Mouse (Mus musculus): ENCODE measurements around the gene Mrnip. TPM values are rescaled to one million over a fixed set of nuclear protein-coding genes. Genes with fewer than 3 reads are reported as not detected.

The Mrnip gene
- polyA plus RNA-seq, 1 experiment from 2014 or later: 12.8 TPM

DNA sequence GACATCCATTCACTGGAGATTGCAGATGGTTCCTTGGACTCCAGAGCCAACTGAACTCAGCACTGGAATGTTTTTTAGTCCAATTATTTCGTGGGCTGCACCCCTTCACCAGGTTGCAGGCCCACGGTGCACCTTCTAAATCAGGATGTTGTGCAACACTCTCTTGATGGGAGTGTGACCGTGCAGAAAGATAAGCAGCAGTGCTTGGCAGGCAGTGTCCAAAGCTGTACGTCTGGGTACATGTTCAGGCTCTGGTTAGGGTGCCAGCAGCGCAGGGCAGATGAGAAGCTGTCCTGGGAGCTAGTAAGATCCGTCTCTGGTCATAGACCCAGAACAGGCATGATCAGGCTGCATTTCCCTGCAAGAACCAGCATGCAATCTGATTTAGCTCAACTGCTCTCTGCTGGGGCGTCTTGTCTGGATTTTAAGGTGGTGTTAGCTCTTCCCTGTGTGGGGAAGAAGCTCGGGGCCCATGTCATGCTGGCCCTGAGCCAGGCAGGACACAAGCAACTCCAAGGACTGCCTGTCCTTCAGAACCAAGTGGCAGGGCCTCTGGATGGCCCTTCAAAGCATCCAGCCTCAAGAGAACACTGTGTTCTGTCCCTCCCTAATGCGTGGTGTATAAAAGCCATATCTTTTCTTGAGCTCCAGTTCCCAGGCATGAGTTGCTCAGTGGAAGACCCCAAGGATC, 26.8 kb upstream of the Mrnip start:
- no peaks in the 10 kb centered on the region for H3K9me3 ChIP-seq
- no peaks in the 10 kb centered on the region for H3K27me3 ChIP-seq (replicated peaks)
- no peak; the same call in 1 of the 2 replicates for ATAC-seq (ENCODE audit: extremely low read depth, insufficient number of reproducible peaks, low FRiP score, low TSS enrichment)
- no peak overlapping the region for H3K4me3 ChIP-seq
- H3K36me3 ChIP-seq: peaks cover 90% of the 10 kb centered on the region
- WGBS: 39% methylated on average over 9 of the region's 9 CpGs
- no peak overlapping the region for H3K9ac ChIP-seq
- peaks cover 14% of the 10 kb centered on the region for H3K4me1 ChIP-seq
- H3K27ac ChIP-seq (replicated peaks): peak overlapping the region; percentile 68
- no peak overlapping the region for H3K4me2 ChIP-seq

DNA sequence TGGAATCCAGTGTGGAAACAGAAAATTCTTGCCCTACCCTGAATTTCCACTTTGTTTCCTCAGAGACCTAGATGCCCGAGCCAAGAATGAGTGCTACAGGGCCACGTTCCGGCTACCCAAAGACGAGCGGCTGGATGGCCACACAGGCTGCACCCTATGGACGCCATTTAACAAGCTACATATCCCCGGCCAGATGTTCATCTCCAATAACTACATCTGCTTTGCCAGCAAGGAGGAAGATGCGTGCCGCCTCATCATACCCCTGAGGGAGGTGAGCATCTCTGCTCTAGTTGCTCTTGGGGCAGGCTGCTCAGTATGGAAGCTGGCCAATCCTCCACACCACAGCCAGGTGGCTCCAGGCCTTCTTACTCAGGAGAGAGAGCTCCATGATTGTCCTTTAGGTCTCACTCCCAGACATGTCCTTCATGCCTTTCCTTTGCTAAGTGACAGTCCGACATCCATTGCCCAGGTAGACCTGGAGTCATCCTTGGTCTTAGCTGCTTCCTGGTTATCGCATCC, 26.2 kb upstream of the Mrnip start:
- 91% methylated on average over 11 of the region's 11 CpGs for WGBS
- no peak overlapping the region for H3K4me2 ChIP-seq
- ATAC-seq (ENCODE audit: extremely low read depth, insufficient number of reproducible peaks, low FRiP score, low TSS enrichment): no peak
- H3K9me3 ChIP-seq: no peaks in the 10 kb centered on the region
- H3K4me1 ChIP-seq: peaks cover 14% of the 10 kb centered on the region
- H3K27ac ChIP-seq (replicated peaks): peak overlapping the region; percentile 68
- no peaks in the 10 kb centered on the region for H3K27me3 ChIP-seq (replicated peaks)
- H3K9ac ChIP-seq: no peak overlapping the region
- H3K36me3 ChIP-seq: peaks cover 90% of the 10 kb centered on the region
- no peak overlapping the region for H3K4me3 ChIP-seq

DNA sequence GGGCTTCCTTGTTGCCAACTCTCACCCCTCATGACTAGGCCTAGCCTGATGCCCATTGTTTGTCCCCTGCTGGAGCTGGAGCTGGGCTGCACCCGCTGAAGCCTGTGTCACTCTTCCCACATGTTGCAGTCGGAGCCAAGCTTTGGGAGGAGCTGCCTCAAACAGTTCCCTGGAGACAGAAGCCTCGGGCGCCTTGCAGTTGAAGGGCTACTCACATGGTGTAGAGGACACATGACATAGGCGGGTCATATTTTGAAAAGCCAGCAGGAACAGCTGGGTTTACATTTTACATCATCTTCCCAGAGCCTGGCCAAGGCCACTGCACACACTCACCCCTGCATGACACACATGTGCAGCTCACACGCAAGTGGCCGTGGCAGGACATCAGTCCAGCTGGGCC, 25.0 kb upstream of the Mrnip start:
- 81% methylated on average over 7 of the region's 7 CpGs for WGBS
- Histone ChIP-seq H3K27ac (replicated peaks) (no peak overlapping the region), H3K4me2 (no peak overlapping the region), H3K4me3 (no peak overlapping the region), H3K27me3 (replicated peaks) (no peaks in the 10 kb centered on the region), H3K9ac (no peak overlapping the region), H3K36me3 (peaks cover 90% of the 10 kb centered on the region), H3K9me3 (no peaks in the 10 kb centered on the region), H3K4me1 (peaks cover 20% of the 10 kb centered on the region)
- ATAC-seq (ENCODE audit: extremely low read depth, insufficient number of reproducible peaks, low FRiP score, low TSS enrichment): no peak

GRCm38 (mm10) chr11:50149603-50150150, 24.6 kb upstream of the Mrnip start:
- Histone ChIP-seq H3K36me3 (peaks cover 92% of the 10 kb centered on the region), H3K9me3 (no peaks in the 10 kb centered on the region), H3K4me3 (no peak overlapping the region), H3K4me1 (peaks cover 23% of the 10 kb centered on the region), H3K9ac (no peak overlapping the region), H3K27ac (replicated peaks) (no peak overlapping the region), H3K4me2 (no peak overlapping the region), H3K27me3 (replicated peaks) (no peaks in the 10 kb centered on the region)
- 77% methylated on average over 9 of the region's 9 CpGs for WGBS
- no peak for ATAC-seq (ENCODE audit: extremely low read depth, insufficient number of reproducible peaks, low FRiP score, low TSS enrichment)

DNA sequence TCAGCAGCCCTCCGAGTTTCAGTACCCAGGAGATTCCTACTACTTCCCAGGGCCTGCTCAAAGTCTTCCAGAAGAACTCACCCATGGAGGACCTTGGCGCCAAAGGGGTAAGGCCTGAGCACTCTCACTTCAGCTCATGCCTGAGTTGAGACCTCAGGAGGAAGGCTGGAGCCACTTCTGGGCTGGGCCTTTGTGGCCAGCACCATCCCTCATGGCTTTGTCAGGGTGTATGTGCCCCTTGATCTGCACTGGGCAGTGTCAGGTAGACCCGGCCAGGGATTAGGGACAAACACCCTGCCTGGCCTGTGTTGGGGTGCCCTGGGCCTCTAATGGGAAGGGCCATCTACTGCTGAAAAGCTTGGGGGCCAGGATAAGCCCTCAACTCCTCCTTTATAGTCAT, 22.9 kb upstream of the Mrnip start:
- Histone ChIP-seq H3K27ac (replicated peaks) (no peak overlapping the region), H3K4me2 (no peak overlapping the region), H3K36me3 (peaks cover 92% of the 10 kb centered on the region), H3K4me1 (peaks cover 26% of the 10 kb centered on the region), H3K9ac (no peak overlapping the region), H3K9me3 (no peaks in the 10 kb centered on the region), H3K4me3 (no peak overlapping the region), H3K27me3 (replicated peaks) (no peaks in the 10 kb centered on the region)
- ATAC-seq (ENCODE audit: extremely low read depth, insufficient number of reproducible peaks, low FRiP score, low TSS enrichment): no peak
- 78% methylated on average over 3 of the region's 3 CpGs for WGBS

- Histone ChIP-seq H3K4me1 (0 out of 2 replicates have a peak, but pooled peaks cover 13% of the 10 kb centered on the region), H3K4me3 (no peak overlapping the region), H3K9me3 (no peaks in the 10 kb centered on the region), H3K27ac (replicated peaks) (no peak overlapping the region), H3K27me3 (replicated peaks) (no peaks in the 10 kb centered on the region), H3K9ac (no peak overlapping the region), H3K4me2 (no peak overlapping the region), H3K36me3 (peaks cover 100% of the 10 kb centered on the region)
- no peak for ATAC-seq (ENCODE audit: extremely low read depth, insufficient number of reproducible peaks, low FRiP score, low TSS enrichment)
- 74% methylated on average over 9 of the region's 9 CpGs for WGBS
Observed at GRCm38 (mm10) chr11:50154166-50154565, 20.1 kb upstream of the Mrnip start.

DNA sequence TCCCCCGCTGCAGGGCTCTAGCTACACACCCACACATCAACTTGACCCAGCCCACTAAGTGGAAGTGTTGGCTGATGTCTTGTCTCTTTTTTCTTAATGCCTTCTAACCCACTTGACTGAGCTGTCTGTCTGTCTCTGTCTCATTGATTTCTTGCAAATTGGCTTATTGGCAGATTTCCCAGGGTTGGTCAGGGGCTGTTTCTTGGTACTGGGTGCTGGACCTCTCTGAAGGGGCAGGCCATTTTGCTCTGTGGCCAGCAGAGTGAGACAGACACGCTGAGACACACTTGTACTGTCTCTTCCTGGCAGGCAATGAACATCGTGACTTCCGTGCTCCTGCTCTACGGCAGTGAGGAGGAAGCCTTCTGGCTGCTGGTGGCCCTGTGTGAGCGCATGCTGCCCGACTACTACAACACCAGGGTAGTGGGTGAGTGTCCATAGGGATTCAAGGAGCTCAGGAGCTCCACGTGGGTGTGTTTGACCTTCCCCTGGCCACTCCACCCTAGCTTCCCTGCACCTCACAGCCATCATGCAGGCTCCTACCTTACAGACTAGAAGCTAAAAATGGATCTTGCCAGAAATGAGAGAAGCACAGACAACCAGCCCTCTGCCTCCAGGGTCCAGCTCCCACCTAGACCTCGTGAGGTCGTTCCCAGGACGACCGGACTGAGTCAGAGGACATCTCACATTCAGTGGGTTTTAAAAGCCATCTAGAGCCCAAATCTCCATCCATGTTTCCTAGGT, 19.3 kb upstream of the Mrnip start:
- Histone ChIP-seq H3K4me3 (no peak overlapping the region), H3K27ac (replicated peaks) (no peak overlapping the region), H3K9ac (no peak overlapping the region), H3K4me1 (0 out of 2 replicates have a peak, but pooled peaks cover 13% of the 10 kb centered on the region), H3K27me3 (replicated peaks) (no peaks in the 10 kb centered on the region), H3K36me3 (peaks cover 100% of the 10 kb centered on the region), H3K9me3 (no peaks in the 10 kb centered on the region), H3K4me2 (no peak overlapping the region)
- WGBS: 72% methylated on average over 12 of the region's 12 CpGs
- no peak for ATAC-seq (ENCODE audit: extremely low read depth, insufficient number of reproducible peaks, low FRiP score, low TSS enrichment)

GRCm38 (mm10) chr11:50155785-50156184, 18.5 kb upstream of the Mrnip start:
- Histone ChIP-seq H3K36me3 (peaks cover 100% of the 10 kb centered on the region), H3K9me3 (no peaks in the 10 kb centered on the region), H3K4me2 (no peak overlapping the region), H3K27ac (replicated peaks) (no peak overlapping the region), H3K4me3 (no peak overlapping the region), H3K9ac (no peak overlapping the region), H3K27me3 (replicated peaks) (no peaks in the 10 kb centered on the region), H3K4me1 (0 out of 2 replicates have a peak, but pooled peaks cover 13% of the 10 kb centered on the region)
- no peak for ATAC-seq (ENCODE audit: extremely low read depth, insufficient number of reproducible peaks, low FRiP score, low TSS enrichment)
- 79% methylated on average over 2 of the region's 2 CpGs for WGBS

DNA sequence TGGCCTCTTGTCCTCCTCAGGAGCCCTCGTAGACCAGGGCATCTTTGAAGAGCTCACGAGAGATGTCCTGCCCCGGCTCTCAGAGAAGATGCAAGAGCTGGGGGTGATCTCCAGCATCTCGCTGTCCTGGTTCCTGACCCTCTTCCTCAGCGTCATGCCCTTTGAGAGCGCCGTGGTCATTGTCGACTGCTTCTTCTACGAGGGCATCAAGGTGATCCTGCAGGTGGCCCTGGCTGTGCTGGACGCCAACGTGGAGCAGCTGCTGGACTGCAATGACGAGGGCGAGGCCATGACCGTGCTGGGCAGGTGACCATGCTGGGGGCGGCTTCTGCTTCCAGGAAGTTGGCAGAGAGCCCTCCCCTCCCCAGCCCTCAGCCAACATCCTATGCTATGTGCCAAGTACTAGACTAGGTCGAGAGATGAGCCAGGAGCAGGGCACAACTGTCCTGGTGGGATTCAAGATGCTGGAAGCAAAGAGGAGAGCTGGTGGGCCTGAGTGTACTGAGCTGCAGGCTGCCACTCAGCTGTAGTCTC, 17.5 kb upstream of the Mrnip start:
- Histone ChIP-seq H3K9ac (no peak overlapping the region), H3K4me1 (0 out of 2 replicates have a peak, but pooled peaks cover 14% of the 10 kb centered on the region), H3K27me3 (replicated peaks) (no peaks in the 10 kb centered on the region), H3K36me3 (peaks cover 97% of the 10 kb centered on the region), H3K4me2 (no peak overlapping the region), H3K4me3 (no peak overlapping the region), H3K9me3 (no peaks in the 10 kb centered on the region), H3K27ac (replicated peaks) (no peak overlapping the region)
- WGBS: 91% methylated on average over 16 of the region's 16 CpGs
- no peak for ATAC-seq (ENCODE audit: extremely low read depth, insufficient number of reproducible peaks, low FRiP score, low TSS enrichment)

DNA sequence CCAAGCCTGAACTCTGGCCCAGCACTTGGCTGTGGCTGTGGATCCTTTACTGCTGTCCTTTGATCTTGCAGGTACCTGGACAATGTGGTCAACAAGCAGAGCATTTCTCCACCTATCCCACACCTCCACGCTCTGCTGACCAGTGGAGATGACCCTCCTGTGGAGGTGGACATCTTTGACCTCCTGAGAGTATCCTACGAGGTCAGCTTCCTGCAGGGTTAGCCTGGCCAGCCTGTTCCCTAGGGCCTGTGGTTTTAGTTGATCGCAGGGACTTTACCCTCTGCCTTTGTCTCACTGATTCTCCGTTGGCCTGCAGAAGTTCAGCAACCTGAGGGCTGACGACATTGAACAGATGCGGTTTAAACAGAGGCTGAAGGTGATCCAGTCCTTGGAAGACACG, 15.9 kb upstream of the Mrnip start:
- H3K27me3 ChIP-seq (replicated peaks): no peaks in the 10 kb centered on the region
- WGBS: 84% methylated on average over 7 of the region's 7 CpGs
- H3K27ac ChIP-seq (replicated peaks): no peak overlapping the region
- no peaks in the 10 kb centered on the region for H3K9me3 ChIP-seq
- 0 out of 2 replicates have a peak, but pooled peaks cover 17% of the 10 kb centered on the region for H3K4me1 ChIP-seq
- H3K4me3 ChIP-seq: no peak overlapping the region
- ATAC-seq (ENCODE audit: extremely low read depth, insufficient number of reproducible peaks, low FRiP score, low TSS enrichment): no peak
- H3K9ac ChIP-seq: no peak overlapping the region
- H3K4me2 ChIP-seq: no peak overlapping the region
- peaks cover 97% of the 10 kb centered on the region for H3K36me3 ChIP-seq

DNA sequence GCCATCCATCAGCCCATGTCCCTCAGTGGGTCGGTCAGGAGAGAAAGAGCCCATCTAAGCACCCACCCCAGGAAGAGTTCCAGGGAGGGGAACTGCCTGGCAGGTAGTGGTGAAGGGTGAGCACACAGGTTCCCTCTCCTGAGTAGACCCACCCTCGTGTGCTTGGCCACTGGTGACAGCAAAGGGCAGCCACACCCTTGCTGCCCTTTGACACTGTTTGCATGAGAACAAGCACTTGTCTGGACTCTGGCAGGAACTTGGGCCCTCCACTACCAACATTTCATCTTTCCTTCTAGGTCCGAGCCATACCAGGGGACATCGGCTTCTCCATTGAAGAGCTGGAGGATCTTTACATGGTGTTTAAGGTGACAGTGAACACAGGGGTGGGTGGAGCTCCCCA, 14.9 kb upstream of the Mrnip start:
- no peak overlapping the region for H3K9ac ChIP-seq
- no peak overlapping the region for H3K4me2 ChIP-seq
- peaks cover 97% of the 10 kb centered on the region for H3K36me3 ChIP-seq
- 0 out of 2 replicates have a peak, but pooled peaks cover 10% of the 10 kb centered on the region for H3K4me1 ChIP-seq
- H3K4me3 ChIP-seq: no peak overlapping the region
- H3K27me3 ChIP-seq (replicated peaks): no peaks in the 10 kb centered on the region
- no peak for ATAC-seq (ENCODE audit: extremely low read depth, insufficient number of reproducible peaks, low FRiP score, low TSS enrichment)
- 62% methylated on average over 4 of the region's 4 CpGs for WGBS
- H3K9me3 ChIP-seq: no peaks in the 10 kb centered on the region
- no peak overlapping the region for H3K27ac ChIP-seq (replicated peaks)
